ENCODE assay signal across 8 mouse cellular contexts in the genomic region with DNA sequence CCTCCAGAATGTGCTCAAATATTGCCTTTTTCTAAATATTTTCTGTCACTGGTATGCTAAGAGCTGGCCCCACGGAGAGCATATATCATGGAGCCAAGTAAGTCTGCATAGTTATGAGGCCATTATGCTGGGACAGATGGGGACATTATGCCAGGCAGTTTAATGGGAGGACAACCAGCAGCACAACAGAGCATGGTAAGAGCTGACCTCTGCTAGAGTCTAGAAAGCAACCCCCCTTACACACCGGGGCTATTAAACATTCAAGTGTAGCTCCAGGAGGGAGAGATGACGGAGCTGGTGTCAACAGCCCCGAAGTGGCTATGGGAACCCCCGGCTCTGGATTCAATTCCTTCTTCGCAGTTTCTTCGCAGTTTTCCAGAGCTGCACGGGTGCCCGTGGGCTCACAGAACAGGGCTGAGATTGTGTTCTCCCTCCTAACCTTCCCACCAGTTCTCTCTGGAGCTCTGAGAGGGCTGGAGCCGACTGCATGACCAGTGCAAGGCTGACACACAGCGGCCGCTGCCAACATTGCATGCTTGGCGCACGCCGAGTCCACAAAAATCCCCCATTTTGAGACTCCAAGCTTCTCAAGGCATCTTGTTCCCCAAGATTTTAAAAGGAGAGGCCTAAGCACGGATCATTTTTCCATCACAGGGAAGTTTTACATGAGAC.
DNase-seq lines count a peak whose midpoint lies in the region; ATAC-seq lines count a peak whose summit lies in the region.

No protein-coding gene starts in this region.

- H3K9ac ChIP-seq in heart, embryonic 11.5 days (ENCODE audit: low read depth, low read length), result no peak overlapping the region
- H3K9ac ChIP-seq in embryonic facial prominence, embryonic 13.5 days, result no peak overlapping the region
- peak overlapping the region; percentile 36; the same call in 1 of the 2 replicates for H3K9ac ChIP-seq in hindbrain, embryonic 16.5 days (ENCODE audit: low read depth, low read length)
- H3K9ac ChIP-seq in midbrain, embryonic 16.5 days (ENCODE audit: low read depth, low read length), result no peak overlapping the region

- H3K27me3 ChIP-seq in heart, embryonic 11.5 days (ENCODE audit: control insufficient read depth, insufficient read depth, low read length), result no peaks in the 10 kb centered on the region
- peaks cover 22% of the 10 kb centered on the region for H3K27me3 ChIP-seq in embryonic facial prominence, embryonic 13.5 days
- no peaks in the 10 kb centered on the region for H3K27me3 ChIP-seq in hindbrain, embryonic 16.5 days (replicated peaks; ENCODE audit: control insufficient read depth, insufficient read depth, low read length)
- no peaks in the 10 kb centered on the region; the same call in 1 of the 2 replicates for H3K27me3 ChIP-seq in midbrain, embryonic 16.5 days (ENCODE audit: control insufficient read depth, insufficient read depth, low read depth, low read length)

- no peak for ATAC-seq in heart, embryonic 11.5 days (replicated peaks; ENCODE audit: insufficient number of reproducible peaks, low FRiP score, low TSS enrichment)
- ATAC-seq in embryonic facial prominence, embryonic 13.5 days (ENCODE audit: insufficient number of reproducible peaks, insufficient read depth, low FRiP score, low TSS enrichment, low read depth), result peak; percentile 72; the same call in 1 of the 2 replicates
- ATAC-seq in hindbrain, embryonic 16.5 days, result peak; percentile 88
- ATAC-seq in midbrain, embryonic 16.5 days, result peak; percentile 71

- no peak overlapping the region for H3K4me2 ChIP-seq in heart, embryonic 11.5 days
- H3K4me2 ChIP-seq in embryonic facial prominence, embryonic 13.5 days, result no peak overlapping the region
- no peak overlapping the region for H3K4me2 ChIP-seq in hindbrain, embryonic 16.5 days (ENCODE audit: low read length)
- 0 out of 2 replicates have a peak overlapping the region, but pooled peaks have one; percentile 19 for H3K4me2 ChIP-seq in midbrain, embryonic 16.5 days (ENCODE audit: low read length)

- no peaks in the 10 kb centered on the region; the same call in 1 of the 2 replicates for H3K36me3 ChIP-seq in heart, embryonic 11.5 days (ENCODE audit: control insufficient read depth, insufficient read depth, low read length)
- H3K36me3 ChIP-seq in embryonic facial prominence, embryonic 13.5 days, result peaks cover 6% of the 10 kb centered on the region; the same call in 1 of the 2 replicates
- H3K36me3 ChIP-seq in hindbrain, embryonic 16.5 days (ENCODE audit: control insufficient read depth, insufficient read depth, low read length), result no peaks in the 10 kb centered on the region
- H3K36me3 ChIP-seq in midbrain, embryonic 16.5 days (ENCODE audit: control insufficient read depth, insufficient read depth, low read length), result no peaks in the 10 kb centered on the region; the same call in 1 of the 2 replicates

- peak; percentile 19 to 53 for DNase-seq in heart, adult 18-20 months
- DNase-seq in adrenal gland, postnatal 25 days, result peak; percentile 65
- peak; percentile 53 to 74 for DNase-seq in left cerebral cortex, postnatal 25 days (ENCODE audit: low spot score in 2 of 2)
- peak; percentile 31 for DNase-seq in yolk sac, embryonic 10.5 days (ENCODE audit: low spot score)

- WGBS in heart, embryonic 11.5 days (ENCODE audit: insufficient replicate concordance), result 28% methylated on average over 16 of the region's 16 CpGs
- WGBS in embryonic facial prominence, embryonic 13.5 days, result 23% methylated on average over 16 of the region's 16 CpGs
- WGBS in hindbrain, embryonic 16.5 days, result 14% methylated on average over 16 of the region's 16 CpGs
- WGBS in midbrain, embryonic 16.5 days, result 19% methylated on average over 16 of the region's 16 CpGs

- no peaks in the 10 kb centered on the region for H3K9me3 ChIP-seq in heart, embryonic 11.5 days (replicated peaks; ENCODE audit: control insufficient read depth, low read length)
- H3K9me3 ChIP-seq in embryonic facial prominence, embryonic 13.5 days, result no peaks in the 10 kb centered on the region
- H3K9me3 ChIP-seq in hindbrain, embryonic 16.5 days (ENCODE audit: control insufficient read depth, low read length), result no peaks in the 10 kb centered on the region
- no peaks in the 10 kb centered on the region for H3K9me3 ChIP-seq in midbrain, embryonic 16.5 days (replicated peaks; ENCODE audit: control insufficient read depth, low read length, poor library complexity, severe bottlenecking)

- H3K4me1 ChIP-seq in heart, embryonic 11.5 days (ENCODE audit: control insufficient read depth, insufficient read depth, low read length), result peaks cover 5% of the 10 kb centered on the region; the same call in 1 of the 2 replicates
- peaks cover 21% of the 10 kb centered on the region for H3K4me1 ChIP-seq in embryonic facial prominence, embryonic 13.5 days
- peaks cover 18% of the 10 kb centered on the region for H3K4me1 ChIP-seq in hindbrain, embryonic 16.5 days (ENCODE audit: control insufficient read depth, insufficient read depth, low read depth, low read length)
- H3K4me1 ChIP-seq in midbrain, embryonic 16.5 days (ENCODE audit: control insufficient read depth, insufficient read depth, low read length), result peaks cover 28% of the 10 kb centered on the region

- no peak overlapping the region for H3K4me3 ChIP-seq in heart, embryonic 11.5 days (ENCODE audit: low read depth, low read length)
- no peak overlapping the region for H3K4me3 ChIP-seq in embryonic facial prominence, embryonic 13.5 days
- H3K4me3 ChIP-seq in hindbrain, embryonic 16.5 days (ENCODE audit: low read length), result no peak overlapping the region
- no peak overlapping the region for H3K4me3 ChIP-seq in midbrain, embryonic 16.5 days (ENCODE audit: low read depth, low read length)

- intact Hi-C loops in left cerebral cortex, postnatal 25 days (cut with DNase I), result loop anchor here (1.0 to 5.0 kb wide), 2 partner anchors 60 to 117 kb away; no protein-coding TSS in a partner anchor

- H3K27ac ChIP-seq in heart, embryonic 11.5 days (ENCODE audit: low read depth, low read length), result no peak overlapping the region
- no peak overlapping the region for H3K27ac ChIP-seq in embryonic facial prominence, embryonic 13.5 days
- no peak overlapping the region for H3K27ac ChIP-seq in hindbrain, embryonic 16.5 days (ENCODE audit: low read depth, low read length)
- H3K27ac ChIP-seq in midbrain, embryonic 16.5 days (ENCODE audit: low read length), result no peak overlapping the region
